Mouse (Mus musculus): ENCODE results near the gene Pawr. TPM values are rescaled to one million over a fixed set of nuclear protein-coding genes. Genes with fewer than 3 reads are reported as not detected.
"Not testable (repeated sequence)": the region's sequence is repeated elsewhere in the genome, so short reads cannot be mapped to it uniquely, and the experiment has no call there.

The Pawr gene
- polyA plus RNA-seq, 1 experiment from 2014 or later: 3.8 TPM

- no peaks in the 10 kb centered on the region; the same call in 1 of the 2 replicates for H3K27me3 ChIP-seq
- H3K4me2 ChIP-seq: no peak overlapping the region
- H3K36me3 ChIP-seq: no peaks in the 10 kb centered on the region
- no peaks in the 10 kb centered on the region for H3K9me3 ChIP-seq
- H3K4me1 ChIP-seq (replicated peaks): no peaks in the 10 kb centered on the region
- H3K4me3 ChIP-seq: no peak overlapping the region
- no peak overlapping the region for H3K9ac ChIP-seq
- ATAC-seq (ENCODE audit: low FRiP score, low read depth): no peak
- 91% methylated on average over 4 of the region's 4 CpGs for WGBS
- no peak overlapping the region for H3K27ac ChIP-seq (replicated peaks)
Observed at GRCm38 (mm10) chr10:108339872-108340271, 8.0 kb downstream of the Pawr start.

GRCm38 (mm10) chr10:108343734-108344133 is 11.8 kb downstream of the Pawr start:
- Histone ChIP-seq H3K9ac (no peak overlapping the region), H3K4me1 (replicated peaks) (no peaks in the 10 kb centered on the region), H3K4me3 (no peak overlapping the region), H3K9me3 (no peaks in the 10 kb centered on the region), H3K27ac (replicated peaks) (no peak overlapping the region), H3K4me2 (no peak overlapping the region), H3K36me3 (no peaks in the 10 kb centered on the region), H3K27me3 (no peaks in the 10 kb centered on the region)
- ATAC-seq (ENCODE audit: low FRiP score, low read depth): no peak

- Histone ChIP-seq H3K27me3 (no peaks in the 10 kb centered on the region), H3K36me3 (no peaks in the 10 kb centered on the region), H3K9me3 (no peaks in the 10 kb centered on the region), H3K4me1 (replicated peaks) (no peaks in the 10 kb centered on the region), H3K27ac (replicated peaks) (no peak overlapping the region), H3K4me3 (no peak overlapping the region), H3K4me2 (no peak overlapping the region), H3K9ac (no peak overlapping the region)
- 95% methylated on average over 9 of the region's 9 CpGs for WGBS
- no peak for ATAC-seq (ENCODE audit: low FRiP score, low read depth)
Observed at GRCm38 (mm10) chr10:108345123-108345522, 13.2 kb downstream of the Pawr start.

GRCm38 (mm10) chr10:108346301-108346700 is 14.4 kb downstream of the Pawr start:
- ATAC-seq (ENCODE audit: low FRiP score, low read depth); H3K27ac ChIP-seq (replicated peaks); H3K4me3 ChIP-seq; H3K4me1 ChIP-seq (replicated peaks); H3K27me3 ChIP-seq; H3K4me2 ChIP-seq; H3K9me3 ChIP-seq; H3K36me3 ChIP-seq; H3K9ac ChIP-seq: not testable (repeated sequence)
- WGBS: 97% methylated on average over 4 of the region's 4 CpGs

- Histone ChIP-seq H3K9ac (no peak overlapping the region), H3K4me2 (no peak overlapping the region), H3K27me3 (no peaks in the 10 kb centered on the region), H3K9me3 (no peaks in the 10 kb centered on the region), H3K36me3 (no peaks in the 10 kb centered on the region), H3K4me3 (no peak overlapping the region), H3K4me1 (replicated peaks) (0 out of 2 replicates have a peak, but pooled peaks cover 5% of the 10 kb centered on the region), H3K27ac (replicated peaks) (no peak overlapping the region)
- ATAC-seq (ENCODE audit: low FRiP score, low read depth): no peak
- 79% methylated on average over 9 of the region's 9 CpGs for WGBS
Observed at GRCm38 (mm10) chr10:108350125-108351070, 18.5 kb downstream of the Pawr start.

- H3K4me1 ChIP-seq (replicated peaks): 0 out of 2 replicates have a peak, but pooled peaks cover 5% of the 10 kb centered on the region
- no peaks in the 10 kb centered on the region for H3K27me3 ChIP-seq
- no peak overlapping the region for H3K9ac ChIP-seq
- no peak overlapping the region for H3K27ac ChIP-seq (replicated peaks)
- no peaks in the 10 kb centered on the region for H3K36me3 ChIP-seq
- H3K4me2 ChIP-seq: no peak overlapping the region
- no peak for ATAC-seq (ENCODE audit: low FRiP score, low read depth)
- WGBS: 87% methylated on average over 10 of the region's 10 CpGs
- H3K4me3 ChIP-seq: no peak overlapping the region
- H3K9me3 ChIP-seq: no peaks in the 10 kb centered on the region
Observed at GRCm38 (mm10) chr10:108352944-108353343, 21.0 kb downstream of the Pawr start.

GRCm38 (mm10) chr10:108354726-108355391 is 22.9 kb downstream of the Pawr start:
- Histone ChIP-seq H3K9ac (no peak overlapping the region), H3K4me2 (no peak overlapping the region), H3K27ac (replicated peaks) (no peak overlapping the region), H3K27me3 (no peaks in the 10 kb centered on the region), H3K36me3 (no peaks in the 10 kb centered on the region), H3K4me1 (replicated peaks) (0 out of 2 replicates have a peak, but pooled peaks cover 5% of the 10 kb centered on the region), H3K4me3 (no peak overlapping the region), H3K9me3 (no peaks in the 10 kb centered on the region)
- ATAC-seq (ENCODE audit: low FRiP score, low read depth): no peak
- WGBS: 35% methylated on average over 10 of the region's 10 CpGs

GRCm38 (mm10) chr10:108355392-108355775 is 23.5 kb downstream of the Pawr start:
- ATAC-seq (ENCODE audit: low FRiP score, low read depth): no peak
- WGBS: 70% methylated on average over 3 of the region's 3 CpGs

GRCm38 (mm10) chr10:108356601-108357187 is 24.8 kb downstream of the Pawr start:
- Histone ChIP-seq H3K4me2 (no peak overlapping the region), H3K36me3 (no peaks in the 10 kb centered on the region), H3K4me3 (no peak overlapping the region), H3K9ac (no peak overlapping the region), H3K27ac (replicated peaks) (no peak overlapping the region), H3K4me1 (replicated peaks) (peaks cover 8% of the 10 kb centered on the region), H3K27me3 (no peaks in the 10 kb centered on the region), H3K9me3 (no peaks in the 10 kb centered on the region)
- WGBS: 96% methylated on average over 12 of the region's 12 CpGs
- no peak for ATAC-seq (ENCODE audit: low FRiP score, low read depth)

More at GRCm38 (mm10) chr10:108355392-108355775, 23.5 kb downstream of the Pawr start:
- H3K27me3 ChIP-seq: no peaks in the 10 kb centered on the region
- H3K9me3 ChIP-seq: no peaks in the 10 kb centered on the region
- no peaks in the 10 kb centered on the region for H3K36me3 ChIP-seq
- no peak overlapping the region for H3K9ac ChIP-seq
- H3K4me2 ChIP-seq: no peak overlapping the region
- H3K4me3 ChIP-seq: no peak overlapping the region
- H3K4me1 ChIP-seq (replicated peaks): 0 out of 2 replicates have a peak, but pooled peaks cover 5% of the 10 kb centered on the region
- no peak overlapping the region for H3K27ac ChIP-seq (replicated peaks)

- H3K9me3 ChIP-seq: no peaks in the 10 kb centered on the region
- no peaks in the 10 kb centered on the region for H3K36me3 ChIP-seq
- no peak overlapping the region for H3K27ac ChIP-seq (replicated peaks)
- peaks cover 11% of the 10 kb centered on the region for H3K4me1 ChIP-seq (replicated peaks)
- H3K4me2 ChIP-seq: no peak overlapping the region
- H3K9ac ChIP-seq: no peak overlapping the region
- no peak for ATAC-seq (ENCODE audit: low FRiP score, low read depth)
- 88% methylated on average over 16 of the region's 16 CpGs for WGBS
- no peak overlapping the region for H3K4me3 ChIP-seq
- no peaks in the 10 kb centered on the region for H3K27me3 ChIP-seq
Observed at GRCm38 (mm10) chr10:108359974-108360373, 28.1 kb downstream of the Pawr start.

- 55% methylated on average over 6 of the region's 6 CpGs for WGBS
- Histone ChIP-seq H3K4me3 (no peak overlapping the region), H3K9ac (no peak overlapping the region), H3K4me2 (no peak overlapping the region), H3K27ac (replicated peaks) (no peak overlapping the region), H3K4me1 (replicated peaks) (peaks cover 10% of the 10 kb centered on the region), H3K27me3 (no peaks in the 10 kb centered on the region), H3K36me3 (no peaks in the 10 kb centered on the region), H3K9me3 (no peaks in the 10 kb centered on the region)
- no peak for ATAC-seq (ENCODE audit: low FRiP score, low read depth)
Observed at GRCm38 (mm10) chr10:108360801-108361200, 28.9 kb downstream of the Pawr start.
